Mouse (Mus musculus) spleen, adult 2 months (tissue): ENCODE data around the gene Plekhm2.

Experiments used
- CTCF ChIP-seq: fragments of 200-500 bp; IDR thresholded peaks from 2 replicates; pipeline ENCODE4 v1.5.1; 2011; ENCODE audit warnings: mild to moderate bottlenecking, inconsistent platforms; ENCODE audit not compliant: insufficient read depth, insufficient read length, insufficient replicate concordance; ENCODE audit errors: extremely low read depth
- POLR2A ChIP-seq: fragments of 200-500 bp; IDR thresholded peaks from 2 replicates; pipeline ENCODE4 v1.6.1; 2011; ENCODE audit warnings: low read depth, low read length, inconsistent platforms

DNA sequence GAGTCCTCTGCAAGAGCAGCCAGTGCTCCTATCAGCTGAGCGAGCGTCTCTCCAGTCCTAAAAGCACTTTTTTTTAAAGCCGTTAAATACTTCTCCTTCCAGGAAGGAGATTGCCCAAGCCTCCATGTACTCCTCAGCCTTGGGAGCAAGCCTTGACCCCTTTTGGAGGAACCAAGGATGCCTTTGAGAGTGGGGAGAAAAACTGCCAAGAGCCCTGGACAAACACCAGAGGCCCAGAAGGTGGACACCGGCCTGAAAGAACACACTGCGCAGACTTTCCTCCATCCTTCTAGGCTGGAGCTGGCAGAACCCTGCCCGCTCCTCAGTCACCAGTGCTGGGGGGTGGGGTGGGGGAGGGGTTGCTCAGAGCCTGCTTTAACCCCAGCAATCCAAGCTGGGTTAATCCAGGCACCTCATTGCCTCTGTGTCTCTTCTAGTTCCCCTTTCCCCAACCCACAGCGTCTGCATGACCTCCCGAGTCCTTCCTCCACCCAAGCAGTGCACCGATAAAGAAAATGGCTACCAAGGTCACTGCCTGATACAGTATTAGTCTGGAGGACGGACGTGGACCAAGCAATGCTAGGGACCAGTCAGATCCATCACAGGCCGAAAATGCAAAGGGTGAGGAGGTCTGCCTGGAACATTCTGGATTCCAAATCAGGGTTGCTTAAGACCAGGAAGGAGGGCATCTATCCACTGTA lies 8.6 kb downstream of the Plekhm2 start:
- TF ChIP-seq POLR2A: no peak
- no peak for TF ChIP-seq CTCF
